Mouse (Mus musculus) frontal cortex, postnatal 10 days (tissue): ENCODE measurements around the gene Itgb8.

Experiments used
- DNase-seq, 2 experiments: peaks; one replicate each; pipeline ENCODE4 v3.0.0; 2022; ENCODE audit warnings: low spot score in 2 of 2, mixed read lengths in 1 of 2

Gene Itgb8

GRCm38 (mm10) chr12:119209384-119210072 is 29.1 kb downstream of the Itgb8 start:
- DNase-seq: peak; percentile 13 to 24

DNA sequence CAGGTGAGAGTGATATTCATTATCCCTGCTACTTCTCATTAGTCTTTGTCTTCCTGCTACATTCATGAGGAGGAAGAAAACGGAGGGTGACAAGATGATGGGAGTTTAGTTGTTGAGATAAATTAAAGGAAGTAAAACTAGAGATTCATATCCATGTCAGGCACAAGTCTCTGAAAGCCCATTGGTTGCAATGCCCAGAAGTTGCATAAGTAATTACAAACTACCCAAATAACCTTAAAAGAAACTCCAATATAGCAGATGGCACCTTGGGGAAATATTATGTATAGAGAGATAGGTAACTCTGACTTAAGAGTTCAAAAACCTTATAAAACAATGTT is 31.2 kb downstream of the Itgb8 start:
- DNase-seq: no peak

DNA sequence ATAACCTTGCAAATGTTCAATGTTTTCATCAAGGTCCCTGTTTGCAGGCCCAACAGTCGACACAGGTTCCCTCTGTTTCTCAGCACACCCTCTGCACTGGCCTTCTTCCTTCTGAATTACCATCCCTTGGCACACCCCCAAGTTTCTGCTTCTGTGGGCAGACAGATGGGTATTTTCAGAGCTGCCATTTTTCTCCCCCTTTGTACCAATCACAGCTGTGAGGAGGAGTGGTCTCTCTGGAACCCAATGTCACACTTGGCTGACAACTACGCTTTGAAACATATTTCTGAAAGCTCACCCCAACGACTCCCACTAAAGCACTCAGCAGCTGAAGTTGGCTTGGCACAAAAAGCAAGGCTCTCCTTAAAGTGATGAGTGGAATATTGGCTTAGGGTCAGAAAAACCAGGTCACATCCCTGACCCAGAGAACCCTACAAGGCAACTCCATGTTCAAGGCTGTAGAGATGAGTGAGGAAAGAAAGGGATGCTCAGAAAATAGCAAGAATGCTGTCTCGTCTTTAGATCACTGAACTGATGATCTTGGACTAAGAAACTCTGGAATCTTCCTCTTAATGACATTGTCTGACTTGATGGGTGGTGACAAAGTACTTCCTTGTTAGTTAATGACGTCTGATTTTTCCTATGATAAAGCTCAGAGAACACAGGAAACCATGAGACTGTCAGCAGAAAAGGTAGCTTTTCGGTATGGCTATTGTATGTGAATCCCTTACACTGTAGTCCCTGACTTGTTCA is 31.7 kb downstream of the Itgb8 start:
- peak; percentile 58 for DNase-seq

- no peak for DNase-seq
Measured at GRCm38 (mm10) chr12:119204411-119204810, 34.2 kb downstream of the Itgb8 start.

DNA sequence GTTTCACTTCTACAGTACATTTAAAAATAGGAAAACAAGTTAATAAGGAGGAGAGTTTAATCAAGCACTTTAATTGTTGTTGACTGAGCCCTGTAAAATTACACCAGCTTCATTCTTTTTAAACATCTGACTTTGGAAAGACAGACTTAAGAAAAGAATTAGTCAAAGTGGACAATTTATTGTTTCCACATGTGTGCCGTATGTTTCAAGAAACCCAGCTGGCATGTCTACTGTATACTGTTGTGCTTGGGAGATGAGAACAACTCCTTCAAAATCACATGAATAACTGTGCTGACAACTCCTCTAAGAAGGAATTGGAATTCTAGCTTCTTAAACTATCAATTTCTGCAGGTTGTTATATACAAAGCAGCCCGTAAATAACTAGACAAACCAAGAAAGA is 35.8 kb downstream of the Itgb8 start:
- DNase-seq: no peak

DNA sequence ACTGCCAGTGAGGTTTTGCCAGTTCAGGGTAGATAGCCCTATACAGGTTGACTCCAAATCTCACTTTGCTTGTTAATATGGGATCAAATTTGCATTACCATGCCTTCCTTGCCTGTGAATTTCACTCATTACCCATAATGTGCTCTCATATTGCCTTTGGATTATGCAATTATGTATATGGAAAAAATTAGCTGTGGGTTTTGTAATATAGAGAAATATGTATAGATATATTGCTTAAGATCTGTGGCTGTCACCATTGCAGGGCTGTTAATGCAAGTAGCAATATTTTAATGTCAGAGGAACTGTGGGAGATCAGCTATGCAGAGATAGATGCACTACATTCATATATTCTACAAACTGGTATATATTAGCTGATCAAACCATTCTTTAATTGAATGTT is 43.5 kb downstream of the Itgb8 start:
- no peak for DNase-seq

- DNase-seq: no peak
Measured at GRCm38 (mm10) chr12:119189814-119190213, 48.8 kb downstream of the Itgb8 start.

- DNase-seq: no peak
Measured at GRCm38 (mm10) chr12:119185441-119185840, 53.2 kb downstream of the Itgb8 start.

- DNase-seq: no peak
Measured at GRCm38 (mm10) chr12:119182215-119182924, 56.2 kb downstream of the Itgb8 start.

DNA sequence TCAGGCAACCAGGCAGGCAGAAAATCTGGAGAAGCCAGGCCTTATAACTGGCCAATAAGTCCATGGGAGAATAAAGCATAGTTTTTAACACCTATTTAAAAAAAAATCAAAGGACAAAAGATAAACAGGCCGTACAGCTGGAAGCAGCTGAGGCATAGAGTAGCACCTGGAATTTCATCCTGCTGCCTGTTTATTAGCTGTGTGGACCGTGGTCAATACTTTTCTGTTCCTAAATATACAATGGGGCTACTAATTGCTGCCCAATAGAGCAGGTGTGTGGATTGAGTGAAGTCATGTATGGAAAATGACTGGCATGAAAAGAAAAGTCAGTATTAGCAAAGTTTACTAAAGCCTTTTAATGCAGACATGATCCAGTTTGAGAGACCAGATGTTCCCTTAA is 62.6 kb downstream of the Itgb8 start:
- DNase-seq: no peak

GRCm38 (mm10) chr12:119169828-119170539 is 68.6 kb downstream of the Itgb8 start:
- no peak for DNase-seq

DNA sequence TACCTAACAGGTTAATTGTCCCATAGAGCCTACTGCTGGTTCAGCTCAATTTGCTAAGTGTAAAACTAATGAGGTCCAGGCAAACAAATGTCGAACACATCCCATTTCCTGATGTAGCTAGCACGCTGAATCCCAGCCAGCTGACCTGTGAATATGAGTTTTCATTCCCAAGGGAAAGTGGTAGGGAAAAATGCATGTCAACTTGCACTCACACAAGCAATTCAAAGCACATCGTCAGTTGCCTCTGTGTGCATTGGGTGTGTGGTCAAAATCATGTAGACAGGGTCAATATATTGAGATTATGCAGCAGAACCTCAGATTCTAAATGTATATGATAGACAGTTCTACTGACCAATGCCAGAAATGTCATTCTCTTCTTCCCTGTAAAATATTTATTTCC is 69.5 kb downstream of the Itgb8 start:
- no peak for DNase-seq

DNA sequence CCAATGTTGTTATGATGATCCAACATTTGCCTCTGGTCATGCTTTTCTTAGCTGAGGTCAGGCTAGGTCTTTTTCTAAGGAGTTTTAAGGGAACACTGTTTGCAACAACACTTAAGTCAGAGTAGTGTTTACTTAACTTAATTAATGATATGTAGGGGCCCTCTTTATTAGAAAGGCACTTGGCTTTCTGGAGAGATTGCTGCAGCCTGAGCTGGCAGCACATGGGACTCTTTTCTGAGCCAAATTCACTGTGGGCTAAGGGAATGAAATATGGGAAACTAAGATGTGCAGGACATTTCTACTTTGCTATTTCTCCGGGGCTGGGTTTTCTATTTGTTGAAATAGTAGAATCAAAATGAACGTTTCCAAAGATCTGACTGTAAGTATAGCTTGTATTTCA is 73.5 kb downstream of the Itgb8 start:
- no peak for DNase-seq

DNA sequence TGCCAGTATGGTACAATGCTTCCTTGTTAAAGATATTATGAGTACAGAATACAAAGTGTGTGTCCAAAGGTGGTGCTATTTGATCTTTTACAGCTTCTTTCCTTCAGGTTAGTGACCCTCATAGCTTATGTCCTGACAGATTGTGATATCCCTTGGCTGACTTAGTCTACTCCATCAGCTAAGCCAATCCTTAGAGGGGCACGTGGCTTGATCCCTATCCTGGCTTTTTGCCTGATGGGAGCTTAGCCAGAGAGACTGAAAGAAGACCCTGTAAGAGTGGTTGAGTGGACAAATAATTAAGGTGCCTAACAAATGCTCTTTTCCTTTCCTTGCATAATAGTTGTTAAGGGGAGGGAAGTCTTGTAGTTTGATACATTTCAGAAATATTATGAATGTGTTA is 73.9 kb downstream of the Itgb8 start:
- DNase-seq: no peak

- DNase-seq: peak in 1 of 2 experiments; percentile 16
Measured at GRCm38 (mm10) chr12:119164176-119164575, 74.4 kb downstream of the Itgb8 start.

DNA sequence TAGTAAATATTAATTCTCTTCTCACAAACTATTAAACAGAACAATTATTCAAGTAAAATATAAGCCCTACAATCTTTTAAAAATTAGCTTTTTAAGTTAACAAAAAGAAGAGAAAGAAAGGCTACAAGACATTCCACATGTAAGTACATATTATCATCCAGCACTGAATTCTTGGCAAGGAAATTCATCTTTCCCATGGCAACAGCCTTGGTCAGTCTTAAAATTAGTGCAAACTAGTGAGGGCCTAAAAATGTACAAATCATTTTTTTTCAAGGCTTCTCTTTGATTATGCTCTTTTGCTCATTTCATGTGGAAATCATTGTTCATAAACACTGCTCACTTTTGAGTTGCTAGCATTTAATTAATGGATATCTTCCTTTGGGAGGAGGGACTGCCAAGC is 77.8 kb downstream of the Itgb8 start:
- DNase-seq: no peak

- DNase-seq: no peak
Measured at GRCm38 (mm10) chr12:119159254-119159933, 79.2 kb downstream of the Itgb8 start.

DNA sequence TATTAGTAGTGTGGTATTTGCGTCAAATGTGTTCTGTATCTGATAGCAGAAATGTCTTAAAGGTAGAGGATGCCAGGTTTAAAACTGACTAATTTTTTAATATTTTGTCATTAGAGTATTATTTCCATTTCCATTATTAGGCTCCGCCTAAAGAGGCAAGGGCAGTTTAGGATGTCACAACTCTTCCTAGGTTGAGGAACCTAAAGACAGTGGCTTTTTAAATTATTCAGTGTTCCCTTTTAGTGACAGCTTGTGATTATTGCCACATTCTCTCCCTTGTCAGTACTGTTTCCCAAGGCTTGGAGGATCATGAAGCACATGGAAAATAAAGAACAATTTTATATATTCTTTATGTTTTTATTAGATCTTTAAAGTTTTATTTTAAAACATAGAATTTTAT is 80.9 kb downstream of the Itgb8 start:
- DNase-seq: no peak

DNA sequence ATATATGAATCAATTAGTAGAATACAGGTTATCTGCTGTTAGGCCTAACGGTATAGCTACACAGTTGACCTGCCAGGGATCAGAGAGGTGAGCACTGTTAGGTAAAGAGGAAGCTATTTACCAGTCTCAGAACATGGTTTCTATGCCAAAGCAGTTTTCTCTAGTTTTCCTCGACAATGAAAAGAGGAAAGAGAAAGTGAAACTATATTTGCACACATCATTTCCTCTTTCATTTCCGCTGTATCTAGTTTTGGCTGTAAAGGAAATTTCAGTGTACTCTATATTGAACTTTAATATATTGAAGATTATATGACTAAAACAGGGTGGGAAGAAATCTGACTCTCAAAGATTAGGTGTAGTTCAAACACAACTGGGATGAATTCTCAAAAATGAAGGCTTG is 81.5 kb downstream of the Itgb8 start:
- DNase-seq: no peak

- no peak for DNase-seq
Measured at GRCm38 (mm10) chr12:119155566-119155965, 83.0 kb downstream of the Itgb8 start.

DNA sequence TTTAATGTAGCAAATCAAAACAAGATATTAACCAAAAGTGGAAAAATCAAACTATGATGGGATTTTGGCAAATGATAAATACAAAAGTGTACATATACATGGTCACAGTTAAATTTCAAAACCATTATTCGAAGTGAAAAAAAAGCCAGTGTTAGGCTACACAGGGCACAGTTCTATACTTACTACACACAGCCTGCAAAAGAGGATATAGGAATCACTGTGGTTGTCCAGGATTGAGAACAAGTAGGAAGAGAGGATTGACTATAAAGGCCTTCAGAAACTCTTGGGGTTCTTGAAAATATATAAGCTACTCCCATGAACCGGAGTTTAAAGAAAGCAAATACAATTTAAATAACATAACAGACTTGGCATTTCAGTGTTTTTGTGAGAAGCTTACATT is 87.6 kb downstream of the Itgb8 start:
- no peak for DNase-seq

GRCm38 (mm10) chr12:119147753-119148152 is 90.8 kb downstream of the Itgb8 start:
- DNase-seq: no peak
